Mouse (Mus musculus) heart, embryonic 11.5 days (tissue): ENCODE results near the gene Hivep2. TPM values are rescaled to one million over a fixed set of nuclear protein-coding genes. Genes with fewer than 3 reads are reported as not detected.

Experiments used
- ATAC-seq: fragments of 200-750 bp; cut with Nextera tagmentation; replicated peaks from 2 replicates; pipeline ENCODE4 v1.8.0; 2017; ENCODE audit warnings: moderate library complexity; ENCODE audit not compliant: insufficient number of reproducible peaks, low FRiP score, low TSS enrichment
- H3K27ac ChIP-seq: fragments of 300-500 bp; sonication (generic); 2 replicates; pipeline ENCODE4 v1.5.1; 2014; ENCODE audit warnings: mild to moderate bottlenecking, low read depth, low read length
- H3K27me3 ChIP-seq: fragments of 300-500 bp; sonication (generic); 2 replicates; pipeline ENCODE4 v1.6.1; 2014; ENCODE audit warnings: mild to moderate bottlenecking, low read length, mixed read lengths; ENCODE audit not compliant: control insufficient read depth, insufficient read depth
- H3K36me3 ChIP-seq: fragments of 300-500 bp; sonication (generic); 2 replicates; pipeline ENCODE4 v1.6.1; 2014; ENCODE audit warnings: mild to moderate bottlenecking, low read length, moderate library complexity, mixed read lengths; ENCODE audit not compliant: control insufficient read depth, insufficient read depth
- H3K4me1 ChIP-seq: fragments of 300-500 bp; sonication (generic); 2 replicates; pipeline ENCODE4 v1.6.1; 2014; ENCODE audit warnings: low read length; ENCODE audit not compliant: control insufficient read depth, insufficient read depth
- H3K4me2 ChIP-seq: fragments of 300-500 bp; sonication (generic); 2 replicates; pipeline ENCODE4 v1.6.1; 2014; ENCODE audit warnings: mild to moderate bottlenecking, moderate library complexity
- H3K4me3 ChIP-seq: fragments of 300-500 bp; sonication (generic); 2 replicates; pipeline ENCODE4 v1.5.1; 2014; ENCODE audit warnings: low read depth, low read length
- H3K9ac ChIP-seq: fragments of 300-500 bp; sonication (generic); 2 replicates; pipeline ENCODE4 v1.6.1; 2014; ENCODE audit warnings: mild to moderate bottlenecking, low read depth, low read length, moderate library complexity
- H3K9me3 ChIP-seq: fragments of 300-500 bp; sonication (generic); replicated peaks from 2 replicates; pipeline ENCODE4 v1.6.1; 2016; ENCODE audit warnings: low read length; ENCODE audit not compliant: control insufficient read depth
- WGBS: fragments of 180-500 bp; shearing (Covaris S2); extraction: QIAGEN DNeasy Blood & Tissue Kit; methylation state at CpG from one replicate; pipeline ENCODE4 v1.1.7; 2014; ENCODE audit not compliant: insufficient replicate concordance; 5-methylcytosine and 5-hydroxymethylcytosine counted together
- polyA plus RNA-seq: library from polyadenylated mRNA; unstranded; fragments of >200 nt; fragmentation: Nextera tagmentation; extraction: Ambion mirVana; gene quantifications from 2 replicates; pipeline ENCODE4 v1.2.1, GENCODE M21; 2014

Gene Hivep2
- polyA plus RNA-seq, 1 experiment from 2014 or later, result 8.0 TPM

GRCm38 (mm10) chr10:14045745-14046144 is 79.9 kb downstream of the Hivep2 start:
- H3K9ac ChIP-seq, result peak overlapping the region; percentile 56; the same call in 1 of the 2 replicates
- no peak for ATAC-seq
- H3K27ac ChIP-seq, result peak overlapping the region; percentile 84
- no peaks in the 10 kb centered on the region for H3K36me3 ChIP-seq
- no peaks in the 10 kb centered on the region for H3K27me3 ChIP-seq
- no peak overlapping the region for H3K4me3 ChIP-seq
- no peaks in the 10 kb centered on the region for H3K9me3 ChIP-seq
- peaks cover 29% of the 10 kb centered on the region for H3K4me1 ChIP-seq
- WGBS, result 27% methylated on average over 4 of the region's 4 CpGs
- peak overlapping the region; percentile 6; the same call in 1 of the 2 replicates for H3K4me2 ChIP-seq

DNA sequence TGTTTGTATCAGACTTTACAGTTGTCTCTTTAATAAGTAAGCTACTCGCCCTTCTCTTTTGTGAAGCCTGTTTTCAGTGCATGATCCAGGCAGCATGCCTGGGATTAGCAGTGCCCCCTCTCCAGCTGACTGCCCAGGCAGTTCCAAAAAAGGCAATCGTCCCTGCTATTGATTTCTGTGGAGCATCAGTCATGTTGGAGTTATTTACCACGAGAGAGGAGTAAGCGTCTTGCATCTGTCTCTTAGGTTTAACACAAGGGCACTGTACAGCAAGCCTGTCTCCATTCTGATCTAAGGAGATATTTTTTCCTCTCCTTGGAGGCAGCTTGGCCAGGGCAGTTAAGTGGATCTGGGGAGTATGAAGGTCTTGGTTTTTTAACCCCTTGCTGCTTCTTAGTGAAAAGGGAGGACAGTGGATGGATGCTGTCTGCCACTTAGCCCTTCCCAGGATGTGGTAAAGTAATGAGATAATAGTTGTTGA is 80.3 kb downstream of the Hivep2 start:
- H3K4me2 ChIP-seq, result no peak overlapping the region; the same call in 1 of the 2 replicates
- H3K9me3 ChIP-seq, result no peaks in the 10 kb centered on the region
- WGBS, result 14% methylated on average over 4 of the region's 4 CpGs
- H3K36me3 ChIP-seq, result no peaks in the 10 kb centered on the region
- H3K4me3 ChIP-seq, result no peak overlapping the region
- peak overlapping the region; percentile 84 for H3K27ac ChIP-seq
- no peak for ATAC-seq
- H3K9ac ChIP-seq, result 0 out of 2 replicates have a peak overlapping the region, but pooled peaks have one; percentile 56
- H3K27me3 ChIP-seq, result no peaks in the 10 kb centered on the region
- H3K4me1 ChIP-seq, result peaks cover 29% of the 10 kb centered on the region

- Histone ChIP-seq H3K4me3 (no peak overlapping the region), H3K36me3 (no peaks in the 10 kb centered on the region), H3K27ac (no peak overlapping the region), H3K27me3 (no peaks in the 10 kb centered on the region), H3K4me2 (no peak overlapping the region), H3K9me3 (no peaks in the 10 kb centered on the region), H3K9ac (no peak overlapping the region), H3K4me1 (peaks cover 29% of the 10 kb centered on the region)
- 58% methylated on average over 2 of the region's 2 CpGs for WGBS
- ATAC-seq, result no peak
These were observed 81.1 kb downstream of the Hivep2 start for GRCm38 (mm10) chr10:14046935-14047334.

- H3K9me3 ChIP-seq, result no peaks in the 10 kb centered on the region
- H3K4me2 ChIP-seq, result no peak overlapping the region; the same call in 1 of the 2 replicates
- H3K9ac ChIP-seq, result no peak overlapping the region; the same call in 1 of the 2 replicates
- 27% methylated on average over 2 of the region's 2 CpGs for WGBS
- H3K4me1 ChIP-seq, result peaks cover 29% of the 10 kb centered on the region
- 0 out of 2 replicates have a peak overlapping the region, but pooled peaks have one; percentile 15 for H3K27ac ChIP-seq
- H3K4me3 ChIP-seq, result no peak overlapping the region
- no peak for ATAC-seq
- H3K36me3 ChIP-seq, result no peaks in the 10 kb centered on the region
- H3K27me3 ChIP-seq, result no peaks in the 10 kb centered on the region
These were observed 81.8 kb downstream of the Hivep2 start for GRCm38 (mm10) chr10:14047661-14048060.

DNA sequence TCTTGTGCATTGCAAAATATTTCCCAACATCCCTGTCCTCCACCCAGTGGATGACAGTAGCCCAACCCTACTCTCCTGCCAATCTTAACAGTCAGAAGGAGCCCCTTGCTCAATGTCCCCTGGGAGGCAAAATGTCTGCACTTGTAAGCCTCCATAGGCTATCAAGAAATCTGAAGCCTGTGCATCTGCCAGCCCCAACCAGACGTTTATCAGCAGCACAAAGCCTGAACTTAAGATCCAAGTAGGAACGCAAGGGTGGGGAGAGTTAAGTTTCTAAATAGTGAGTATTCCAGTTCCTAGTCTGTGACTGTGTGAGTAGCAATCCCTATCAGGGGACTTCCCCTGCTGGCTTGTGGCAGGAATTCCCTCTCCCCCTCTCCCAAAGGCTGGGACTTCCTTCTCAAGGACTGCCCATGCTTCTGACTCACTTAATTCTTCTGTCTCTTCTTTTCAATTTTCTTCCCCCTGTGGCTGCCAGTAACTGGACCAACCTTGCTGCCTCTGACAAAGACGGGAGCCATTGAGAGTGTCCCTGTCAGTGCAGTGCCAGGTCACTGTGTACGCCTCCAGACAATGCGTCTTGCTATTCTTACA is 82.5 kb downstream of the Hivep2 start:
- no peak overlapping the region for H3K9ac ChIP-seq

GRCm38 (mm10) chr10:14048916-14049445 is 83.1 kb downstream of the Hivep2 start:
- Histone ChIP-seq H3K4me3 (no peak overlapping the region), H3K9ac (no peak overlapping the region), H3K4me2 (no peak overlapping the region; the same call in 1 of the 2 replicates), H3K27me3 (no peaks in the 10 kb centered on the region), H3K9me3 (no peaks in the 10 kb centered on the region), H3K36me3 (no peaks in the 10 kb centered on the region), H3K4me1 (peaks cover 27% of the 10 kb centered on the region), H3K27ac (no peak overlapping the region)
- ATAC-seq, result no peak
- 76% methylated on average over 10 of the region's 10 CpGs for WGBS

More for the DNA sequence above, 82.5 kb downstream of the Hivep2 start:
- peaks cover 29% of the 10 kb centered on the region for H3K4me1 ChIP-seq
- H3K4me2 ChIP-seq, result peak overlapping the region; percentile 14
- no peak overlapping the region for H3K27ac ChIP-seq
- ATAC-seq, result no peak
- WGBS, result 41% methylated on average over 5 of the region's 5 CpGs
- no peaks in the 10 kb centered on the region for H3K36me3 ChIP-seq
- H3K9me3 ChIP-seq, result no peaks in the 10 kb centered on the region
- H3K27me3 ChIP-seq, result no peaks in the 10 kb centered on the region
- no peak overlapping the region for H3K4me3 ChIP-seq

- WGBS, result 76% methylated on average over 6 of the region's 6 CpGs
- Histone ChIP-seq H3K27me3 (no peaks in the 10 kb centered on the region), H3K4me1 (peaks cover 25% of the 10 kb centered on the region), H3K4me2 (no peak overlapping the region), H3K9ac (no peak overlapping the region), H3K27ac (no peak overlapping the region), H3K36me3 (no peaks in the 10 kb centered on the region), H3K4me3 (no peak overlapping the region), H3K9me3 (no peaks in the 10 kb centered on the region)
- no peak for ATAC-seq
These were observed 83.8 kb downstream of the Hivep2 start for GRCm38 (mm10) chr10:14049686-14050085.

DNA sequence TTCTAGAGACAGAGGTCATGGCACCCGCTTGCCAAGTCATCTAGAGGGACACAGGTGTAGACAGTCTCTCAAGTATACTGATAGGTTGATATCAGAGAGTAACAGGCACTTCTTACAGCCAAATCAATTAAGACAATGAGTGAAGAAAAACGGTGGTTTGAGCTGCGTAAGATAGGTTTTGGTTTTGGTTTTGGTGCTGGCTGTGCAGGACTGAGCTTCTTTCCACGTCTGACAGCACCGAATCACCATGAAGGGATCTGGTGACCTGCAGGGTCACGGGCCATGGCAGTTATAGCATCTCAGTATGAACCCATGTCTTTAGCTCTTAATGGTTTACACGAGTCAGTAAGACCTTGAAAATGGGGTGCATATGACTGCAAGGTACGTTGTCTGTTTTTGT is 84.7 kb downstream of the Hivep2 start:
- H3K27ac ChIP-seq, result no peak overlapping the region
- peaks cover 30% of the 10 kb centered on the region for H3K4me1 ChIP-seq
- no peak overlapping the region for H3K4me3 ChIP-seq
- ATAC-seq, result no peak
- no peaks in the 10 kb centered on the region for H3K9me3 ChIP-seq
- WGBS, result 82% methylated on average over 8 of the region's 8 CpGs
- no peak overlapping the region for H3K4me2 ChIP-seq
- H3K27me3 ChIP-seq, result no peaks in the 10 kb centered on the region
- H3K9ac ChIP-seq, result no peak overlapping the region
- H3K36me3 ChIP-seq, result no peaks in the 10 kb centered on the region
